Mouse (Mus musculus) thymus, postnatal 14 days (tissue): ENCODE measurements at regions not wholly inside any gene's neighbourhood (a gene's known extent, or its start where the extent isn't known, plus 50 kb on each side); places are given as distances from the start of the nearest gene placed in this dataset.

Experiments
- DNase-seq: peaks from one replicate; pipeline ENCODE4 v3.0.0; 2021

DNA sequence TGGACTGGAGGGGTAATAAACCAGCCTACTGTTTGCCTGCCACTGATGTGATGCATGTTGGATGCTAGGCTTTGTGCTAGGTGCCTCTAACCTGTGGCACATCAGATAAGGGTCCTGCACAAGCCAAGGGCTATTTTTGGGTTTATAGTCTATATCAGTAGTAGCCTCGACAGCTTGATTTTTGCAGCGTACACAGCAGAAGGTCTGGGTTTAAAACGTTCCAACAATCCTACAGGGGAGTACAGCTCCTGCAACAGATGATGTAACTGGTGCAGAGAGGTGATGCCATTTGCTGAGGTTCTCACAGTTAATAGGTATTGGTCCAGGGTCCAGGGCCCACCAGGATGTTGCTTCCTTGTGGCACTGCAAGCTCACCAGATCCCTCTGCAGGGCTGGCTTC lies 63.9 kb upstream of the Ldlrad3 start:
- DNase-seq: peak; percentile 31

DNA sequence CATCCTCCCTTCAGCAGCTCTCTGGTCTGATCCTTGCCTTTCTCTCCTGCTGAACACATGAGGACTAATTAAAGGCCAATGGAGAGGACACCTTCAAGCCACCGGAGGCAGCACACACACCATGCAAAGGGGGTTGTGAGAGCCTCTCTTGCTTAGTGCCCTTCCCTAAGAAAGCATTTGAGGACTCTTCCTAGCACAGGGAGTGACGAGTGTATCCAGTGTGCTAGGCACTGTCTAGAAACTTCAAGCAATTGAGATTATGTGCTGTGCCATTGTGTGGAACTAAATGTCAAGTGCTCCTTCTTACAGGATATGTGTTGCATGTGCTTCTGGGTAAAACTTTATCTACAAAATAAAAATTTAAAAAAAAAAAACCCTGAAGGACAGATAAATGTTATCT lies 60.3 kb upstream of the Ldlrad3 start:
- DNase-seq: peak; percentile 20

DNA sequence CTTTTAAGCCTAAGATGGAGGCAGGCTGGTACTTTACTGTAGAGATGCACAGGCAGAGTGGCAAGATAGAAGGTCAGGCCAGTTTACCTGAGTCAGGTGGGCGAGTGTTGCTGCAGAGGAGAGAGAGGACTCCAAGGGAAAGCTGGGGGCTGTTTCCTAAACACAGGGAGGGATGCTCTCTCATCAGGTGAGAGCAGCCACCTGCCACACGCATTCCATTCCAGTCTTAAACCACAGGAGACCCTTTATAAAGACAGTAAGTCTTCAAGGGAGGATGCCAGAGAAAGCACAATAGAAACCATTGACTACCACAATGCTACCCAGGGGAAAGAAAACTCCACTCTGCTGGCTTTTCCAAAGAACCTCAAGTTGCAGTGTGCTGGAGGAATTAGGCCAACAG lies 58.3 kb upstream of the Ldlrad3 start:
- no peak for DNase-seq

DNA sequence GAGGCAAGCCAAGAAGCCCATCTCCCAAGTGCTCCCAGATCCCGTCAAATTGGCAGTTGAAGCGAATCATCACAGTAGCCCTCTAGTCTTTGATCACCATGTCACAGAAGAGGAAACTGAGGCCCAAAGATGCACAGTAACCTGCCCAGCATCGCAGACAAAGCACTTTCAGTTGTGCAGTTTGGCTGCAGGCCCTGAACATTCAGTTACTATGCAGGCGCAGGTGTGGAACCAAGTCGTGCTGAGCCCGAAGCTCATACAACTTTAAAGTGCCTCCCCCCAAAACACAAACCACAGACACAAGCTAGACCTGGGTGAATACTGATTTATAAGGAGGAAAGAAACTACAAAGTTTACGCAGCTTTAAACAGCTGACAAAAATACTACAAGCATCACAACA lies 55.4 kb upstream of the Ldlrad3 start:
- peak; percentile 75 for DNase-seq

DNA sequence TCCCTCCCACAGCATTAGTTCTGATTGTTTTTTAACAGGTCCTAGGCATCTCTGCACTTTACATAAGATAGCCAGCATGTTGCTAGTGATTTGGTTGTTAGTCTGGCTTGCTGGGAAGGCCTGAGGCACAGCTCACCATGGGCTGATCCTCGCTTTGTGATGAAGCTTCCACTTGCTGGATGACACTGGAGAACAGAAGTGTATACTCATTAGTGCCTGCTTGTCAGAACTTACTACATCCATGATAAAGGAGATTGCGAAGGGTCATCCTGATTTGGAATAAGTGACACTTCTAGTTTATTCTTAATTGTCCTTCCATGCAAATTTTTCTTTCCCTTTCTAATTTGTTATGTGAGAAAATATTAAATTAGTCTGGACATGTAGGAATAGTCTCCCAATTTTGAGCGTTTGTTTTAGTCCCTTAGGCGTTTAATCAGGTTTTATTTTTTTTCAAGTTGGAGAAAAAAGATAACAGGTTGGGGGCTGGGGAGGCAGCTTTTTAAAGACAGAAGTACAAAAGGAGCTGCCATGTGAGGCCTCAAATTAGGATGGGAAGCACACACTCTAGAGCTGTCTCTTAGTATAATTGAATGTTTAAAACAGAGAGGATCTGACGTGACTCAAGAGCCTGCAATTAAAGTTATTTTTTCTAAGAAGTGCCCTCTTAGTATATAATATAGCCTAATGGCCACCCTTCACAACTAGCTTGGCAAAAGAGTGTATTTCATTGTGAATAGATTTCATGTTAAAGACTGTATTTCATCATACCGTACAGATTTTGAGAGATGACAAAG lies 53.7 kb upstream of the Ldlrad3 start:
- DNase-seq: no peak
